Mouse (Mus musculus) embryonic facial prominence, embryonic 15.5 days (tissue): Measurements from ENCODE around the gene Nufip1. TPM values are rescaled to one million over a fixed set of nuclear protein-coding genes. Genes with fewer than 3 reads are reported as not detected.

ENCODE experiments used
- ATAC-seq: fragments of 200-750 bp; cut with Nextera tagmentation; 2 replicates; pipeline ENCODE4 v1.8.0; 2017; ENCODE audit warnings: low read depth, moderate TSS enrichment; ENCODE audit not compliant: insufficient number of reproducible peaks, low FRiP score, low TSS enrichment
- H3K27ac ChIP-seq: fragments of 300-500 bp; sonication (generic); replicated peaks from 2 replicates; pipeline ENCODE4 v1.5.1; 2015; ENCODE audit warnings: mild to moderate bottlenecking, inconsistent platforms
- H3K27me3 ChIP-seq: fragments of 300-500 bp; sonication (generic); 2 replicates; pipeline ENCODE4 v1.6.1; 2015; ENCODE audit warnings: inconsistent platforms
- H3K36me3 ChIP-seq: fragments of 300-500 bp; sonication (generic); 2 replicates; pipeline ENCODE4 v1.6.1; 2015; ENCODE audit warnings: mild to moderate bottlenecking, inconsistent platforms
- H3K4me1 ChIP-seq: fragments of 300-500 bp; sonication (generic); 2 replicates; pipeline ENCODE4 v1.6.1; 2015; ENCODE audit warnings: inconsistent platforms
- H3K4me2 ChIP-seq: fragments of 300-500 bp; sonication (generic); replicated peaks from 2 replicates; pipeline ENCODE4 v1.6.1; 2015; ENCODE audit warnings: mild to moderate bottlenecking, inconsistent platforms
- H3K4me3 ChIP-seq: fragments of 300-500 bp; sonication (generic); replicated peaks from 2 replicates; pipeline ENCODE4 v1.5.1; 2015; ENCODE audit warnings: mild to moderate bottlenecking, inconsistent platforms
- H3K9ac ChIP-seq: fragments of 300-500 bp; sonication (generic); 2 replicates; pipeline ENCODE4 v1.6.1; 2015; ENCODE audit warnings: inconsistent platforms
- H3K9me3 ChIP-seq: fragments of 300-500 bp; sonication (generic); replicated peaks from 2 replicates; pipeline ENCODE4 v1.6.1; 2016; ENCODE audit warnings: inconsistent platforms
- WGBS: fragments of 180-500 bp; shearing (Covaris S2); methylation state at CpG from one replicate; pipeline ENCODE4 v1.1.7; 2015; 5-methylcytosine and 5-hydroxymethylcytosine counted together
- polyA plus RNA-seq: library from polyadenylated mRNA; unstranded; fragments of >200 nt; fragmentation: Nextera tagmentation; extraction: Ambion mirVana; gene quantifications from 2 replicates; pipeline ENCODE4 v1.2.1, GENCODE M21; 2015

Gene Nufip1
- polyA plus RNA-seq, 1 experiment from 2014 or later, result 13.1 TPM

DNA sequence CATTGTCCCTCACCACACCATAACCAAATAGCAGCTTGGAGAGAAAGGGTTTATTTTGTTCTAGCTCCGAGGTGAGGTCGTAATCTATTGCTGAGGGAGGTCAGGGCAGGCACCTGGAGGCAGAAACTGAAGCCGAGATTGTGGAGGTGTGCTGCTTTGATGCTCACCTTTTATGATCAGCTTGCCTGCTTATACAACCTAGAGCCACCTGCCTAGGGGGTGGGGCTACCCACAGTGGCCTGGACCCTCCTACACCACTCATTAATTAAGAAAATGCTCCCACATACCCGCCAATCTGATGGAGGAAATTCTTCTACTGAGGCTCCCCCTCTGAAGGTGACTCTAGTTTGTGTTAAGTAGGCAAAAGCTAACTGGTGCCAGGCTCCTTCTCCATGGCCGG lies 74.7 kb downstream of the Nufip1 start:
- H3K9me3 ChIP-seq, result no peaks in the 10 kb centered on the region
- no peak overlapping the region for H3K27ac ChIP-seq
- no peaks in the 10 kb centered on the region for H3K27me3 ChIP-seq
- ATAC-seq, result no peak
- no peak overlapping the region for H3K4me2 ChIP-seq
- 74% methylated on average over 5 of the region's 5 CpGs for WGBS
- no peak overlapping the region for H3K4me3 ChIP-seq
- H3K9ac ChIP-seq, result no peak overlapping the region
- H3K4me1 ChIP-seq, result no peaks in the 10 kb centered on the region
- H3K36me3 ChIP-seq, result no peaks in the 10 kb centered on the region

DNA sequence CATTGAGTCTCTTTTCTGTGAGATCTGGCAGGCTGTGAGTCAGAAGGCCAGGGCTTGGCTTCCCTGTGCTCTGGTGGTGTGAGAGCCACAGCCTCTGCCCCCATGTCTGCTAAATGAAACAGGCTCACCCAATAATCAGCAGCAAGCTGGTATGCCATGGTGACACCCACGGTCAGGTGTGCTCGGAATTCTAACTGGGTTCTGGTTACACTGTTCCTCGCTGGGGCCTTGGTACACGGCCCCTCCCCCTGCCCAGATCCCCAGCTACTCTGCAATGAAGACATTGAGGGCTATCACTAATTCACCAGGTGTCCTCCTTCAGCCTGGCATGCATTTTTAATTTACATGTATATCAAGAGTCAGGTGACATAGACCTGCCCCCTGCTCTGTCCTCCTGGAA lies 75.6 kb downstream of the Nufip1 start:
- Histone ChIP-seq H3K4me3 (no peak overlapping the region), H3K4me2 (no peak overlapping the region), H3K4me1 (no peaks in the 10 kb centered on the region), H3K27me3 (no peaks in the 10 kb centered on the region), H3K36me3 (no peaks in the 10 kb centered on the region), H3K9me3 (no peaks in the 10 kb centered on the region), H3K27ac (no peak overlapping the region), H3K9ac (no peak overlapping the region)
- WGBS, result 42% methylated on average over 4 of the region's 4 CpGs
- no peak for ATAC-seq

Other genes with a start within 250 kb of the Nufip1 start
- gene Kctd4, start 155.9 kb upstream of the Nufip1 start, polyA plus RNA-seq, result 0.85 and 1.5 TPM in 2 replicates
- 32.8 and 34.5 TPM in 2 replicates for gene Gtf2f2, start 100.0 kb upstream of the Nufip1 start, polyA plus RNA-seq
- 11.9 and 12.7 TPM in 2 replicates for gene Gpalpp1, start 131 bp upstream of the Nufip1 start, polyA plus RNA-seq